Mouse (Mus musculus) embryonic fibroblast, embryonic 13.5 days (primary cell): ENCODE data around the gene Nipal4. TPM values are rescaled to one million over a fixed set of nuclear protein-coding genes. Genes with fewer than 3 reads are reported as not detected.
"Not testable (repeated sequence)": the region's sequence is repeated elsewhere in the genome, so short reads cannot be mapped to it uniquely, and the experiment has no call there.

Experiments used
- H3K27ac ChIP-seq: 2 replicates; pipeline ENCODE4 v1.5.1; 2012; ENCODE audit warnings: low read length, control low read depth, inconsistent platforms; ENCODE audit not compliant: insufficient read depth
- H3K4me1 ChIP-seq: 2 replicates; pipeline ENCODE4 v1.6.1; 2011; ENCODE audit warnings: low read length; ENCODE audit not compliant: control insufficient read depth, insufficient read depth
- H3K4me3 ChIP-seq: 2 replicates; pipeline ENCODE4 v1.5.1; 2011; ENCODE audit warnings: mild to moderate bottlenecking, control low read depth, low read length; ENCODE audit not compliant: insufficient read depth
- CTCF ChIP-seq: IDR thresholded peaks from 2 replicates; pipeline ENCODE4 v1.5.1; 2011; ENCODE audit warnings: mild to moderate bottlenecking, control low read depth, low read length, moderate library complexity, borderline replicate concordance; ENCODE audit not compliant: insufficient read depth
- POLR2A ChIP-seq: IDR thresholded peaks from 2 replicates; pipeline ENCODE4 v1.6.1; 2011; ENCODE audit warnings: low read depth, mild to moderate bottlenecking, control low read depth, low read length, moderate library complexity
- polyA plus RNA-seq: library from polyadenylated mRNA; stranded (reverse); fragments of >200 nt; gene quantifications from 2 replicates; pipeline ENCODE4 v1.2.4, GENCODE M21; 2011; ENCODE audit warnings: low read depth; ENCODE audit not compliant: missing spikeins, insufficient read length

Nipal4 gene
- polyA plus RNA-seq, 1 experiment: 8.6 TPM

GRCm38 (mm10) chr11:46201636-46202546, 35.6 kb upstream of the Nipal4 start:
- Histone ChIP-seq H3K4me3 (no peak overlapping the region), H3K4me1 (peaks cover 6% of the 10 kb centered on the region; the same call in 1 of the 2 replicates), H3K27ac (peak overlapping the region; percentile 32; the same call in 1 of the 2 replicates)
- TF ChIP-seq CTCF (no peak), POLR2A (no peak)

DNA sequence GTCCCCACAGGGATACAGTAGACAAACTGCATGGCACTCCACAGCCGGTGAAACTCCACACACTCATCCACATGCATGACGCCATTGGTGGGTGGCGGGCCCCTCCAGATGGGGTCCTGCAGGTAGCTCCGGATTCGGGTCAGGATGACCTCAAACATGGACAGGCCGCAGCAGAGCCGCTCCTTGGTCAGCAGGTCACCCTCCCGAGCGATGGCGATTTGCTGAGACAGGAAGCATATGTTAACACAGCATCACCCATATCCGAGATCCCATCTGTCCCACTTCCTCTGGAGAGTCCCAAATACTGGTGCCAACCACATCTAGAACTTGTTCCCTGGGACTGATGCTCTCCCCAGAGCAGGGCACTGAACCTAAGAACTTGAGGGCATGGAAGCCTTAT, 34.4 kb upstream of the Nipal4 start:
- Histone ChIP-seq H3K27ac (no peak overlapping the region), H3K4me1 (peaks cover 2% of the 10 kb centered on the region; the same call in 1 of the 2 replicates), H3K4me3 (no peak overlapping the region)
- TF ChIP-seq POLR2A: no peak
- TF ChIP-seq CTCF: no peak

DNA sequence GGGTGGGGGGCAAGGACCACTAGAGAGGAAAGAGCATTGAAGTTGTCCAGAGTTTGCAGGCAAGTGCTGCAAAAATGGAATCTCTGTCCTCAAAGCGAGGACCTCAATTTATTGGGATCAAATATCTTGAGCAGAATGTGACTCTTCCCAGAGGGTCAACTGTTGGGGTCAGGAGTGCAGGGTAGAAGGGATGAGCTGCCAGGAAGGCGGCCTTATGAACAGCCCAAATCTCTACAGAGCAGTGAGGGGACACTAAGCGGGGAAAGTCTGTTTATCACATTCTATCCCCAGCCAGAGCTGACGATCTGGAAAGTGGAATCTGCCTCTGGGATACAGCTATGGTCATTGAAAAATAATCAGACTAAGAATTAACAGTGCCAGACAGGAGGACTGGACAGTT, 27.9 kb upstream of the Nipal4 start:
- no peak overlapping the region for H3K4me3 ChIP-seq
- no peaks in the 10 kb centered on the region for H3K4me1 ChIP-seq
- TF ChIP-seq CTCF: no peak
- TF ChIP-seq POLR2A: no peak
- no peak overlapping the region for H3K27ac ChIP-seq

DNA sequence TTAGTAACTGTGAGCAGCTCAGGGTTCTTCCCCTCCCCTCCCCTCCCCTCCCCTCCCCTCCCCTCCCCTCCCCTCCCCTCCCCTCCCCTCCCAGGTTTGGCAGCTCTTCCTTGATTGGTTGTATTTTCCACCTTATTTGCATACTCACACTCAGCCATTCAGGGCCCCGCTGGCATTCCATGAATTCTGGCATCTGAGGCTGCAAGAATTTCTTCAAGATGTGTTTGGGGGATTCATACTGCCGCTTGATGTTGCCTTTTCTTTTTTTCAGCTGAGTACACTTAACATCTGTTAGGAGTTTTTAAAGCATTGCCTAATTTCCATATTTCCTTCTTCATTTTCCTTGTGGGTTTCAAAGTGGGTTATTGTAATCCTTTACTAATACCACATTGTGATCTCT, 22.0 kb upstream of the Nipal4 start:
- TF ChIP-seq CTCF (no peak), POLR2A (no peak)

GRCm38 (mm10) chr11:46185486-46185885, 19.2 kb upstream of the Nipal4 start:
- no peak overlapping the region for H3K27ac ChIP-seq
- H3K4me3 ChIP-seq: no peak overlapping the region
- TF ChIP-seq CTCF (no peak), POLR2A (no peak)
- no peaks in the 10 kb centered on the region for H3K4me1 ChIP-seq

More for the DNA sequence above, 22.0 kb upstream of the Nipal4 start:
- Histone ChIP-seq H3K27ac (no peak overlapping the region), H3K4me3 (no peak overlapping the region), H3K4me1 (no peaks in the 10 kb centered on the region)

GRCm38 (mm10) chr11:46184946-46185345, 18.6 kb upstream of the Nipal4 start:
- H3K27ac ChIP-seq: no peak overlapping the region

GRCm38 (mm10) chr11:46182031-46182430, 15.7 kb upstream of the Nipal4 start:
- not testable (repeated sequence) for H3K4me3 ChIP-seq, H3K27ac ChIP-seq, H3K4me1 ChIP-seq

More at GRCm38 (mm10) chr11:46184946-46185345, 18.6 kb upstream of the Nipal4 start:
- no peak overlapping the region for H3K4me3 ChIP-seq
- H3K4me1 ChIP-seq: no peaks in the 10 kb centered on the region
- TF ChIP-seq POLR2A: no peak
- no peak for TF ChIP-seq CTCF

GRCm38 (mm10) chr11:46177246-46178043, 11.1 kb upstream of the Nipal4 start:
- Histone ChIP-seq H3K4me1 (no peaks in the 10 kb centered on the region; the same call in none of the 2 replicates), H3K4me3 (no peak overlapping the region), H3K27ac (no peak overlapping the region; the same call in 1 of the 2 replicates)
- TF ChIP-seq POLR2A: no peak

GRCm38 (mm10) chr11:46176155-46176554, 9.8 kb upstream of the Nipal4 start:
- H3K27ac ChIP-seq: no peak overlapping the region
- H3K4me1 ChIP-seq: no peaks in the 10 kb centered on the region; the same call in none of the 2 replicates
- TF ChIP-seq CTCF (no peak), POLR2A (no peak)
- H3K4me3 ChIP-seq: no peak overlapping the region

GRCm38 (mm10) chr11:46172128-46172527, 5.8 kb upstream of the Nipal4 start:
- no peak overlapping the region for H3K4me3 ChIP-seq
- H3K4me1 ChIP-seq: no peaks in the 10 kb centered on the region
- TF ChIP-seq POLR2A (no peak), CTCF (no peak)
- no peak overlapping the region for H3K27ac ChIP-seq
